Mouse (Mus musculus): ENCODE data around the gene Hist2h3c1.

- TF ChIP-seq USF1 (IDR thresholded peaks at IDR 0.05; ENCODE audit: low read depth) (no peak), E2F4 (IDR thresholded peaks at IDR 0.05; ENCODE audit: insufficient read depth) (no peak), MYOG (IDR thresholded peaks at IDR 0.05; ENCODE audit: control insufficient read depth in 1 of 3, insufficient read depth in 1 of 3, insufficient read length in 2 of 3, low read depth in 2 of 3) (no peak), TCF12 (IDR thresholded peaks at IDR 0.05; ENCODE audit: insufficient read depth, poor library complexity, severe bottlenecking) (no peak), MAX (IDR thresholded peaks at IDR 0.05; ENCODE audit: low read depth) (no peak), POLR2A (IDR thresholded peaks at IDR 0.05; ENCODE audit: insufficient read length, low read depth) (no peak), POLR2AphosphoS2 (IDR thresholded peaks at IDR 0.05; ENCODE audit: insufficient read length, low read depth) (no peak), MYOD1 (IDR thresholded peaks at IDR 0.05; ENCODE audit: control insufficient read depth in 1 of 3, insufficient read length in 2 of 3, low read depth in 2 of 3) (no peak), CEBPB (IDR thresholded peaks at IDR 0.05; ENCODE audit: insufficient read depth, poor library complexity, severe bottlenecking) (no peak), SRF (IDR thresholded peaks at IDR 0.05; ENCODE audit: control insufficient read depth, insufficient read length, low read depth) (no peak), TCF3 (IDR thresholded peaks at IDR 0.05; ENCODE audit: insufficient read length, low read depth) (no peak)
Observed at GRCm38 (mm10) chr3:96236834-96237334, 9.6 kb upstream of the Hist2h3c1 start.

Measured in myocyte (in vitro differentiated cells).